Mouse (Mus musculus) ES-Bruce4 (cell line): ENCODE data around the gene Tuba3b. TPM values are rescaled to one million over a fixed set of nuclear protein-coding genes. Genes with fewer than 3 reads are reported as not detected.

Experiments used
- H3K27ac ChIP-seq: 2 replicates; pipeline ENCODE4 v1.5.1; 2012; ENCODE audit warnings: low read length, inconsistent platforms; ENCODE audit not compliant: insufficient read depth
- H3K27me3 ChIP-seq: 2 replicates; pipeline ENCODE4 v1.6.1; 2012; ENCODE audit warnings: mild to moderate bottlenecking, low read length, inconsistent platforms; ENCODE audit not compliant: control insufficient read depth, poor library complexity, insufficient read depth, severe bottlenecking
- H3K36me3 ChIP-seq: 2 replicates; pipeline ENCODE4 v1.6.1; 2012; ENCODE audit warnings: inconsistent platforms, mild to moderate bottlenecking, low read length, moderate library complexity; ENCODE audit not compliant: control insufficient read depth, poor library complexity, insufficient read depth, severe bottlenecking
- H3K4me1 ChIP-seq: one replicate; pipeline ENCODE4 v1.8.1; 2011; ENCODE audit warnings: low read length; ENCODE audit not compliant: control insufficient read depth, insufficient read depth
- H3K4me3 ChIP-seq: 2 replicates; pipeline ENCODE4 v1.5.1; 2011; ENCODE audit warnings: low read depth, mild to moderate bottlenecking, low read length
- H3K9ac ChIP-seq: 2 replicates; pipeline ENCODE4 v1.6.1; 2012; ENCODE audit warnings: low read depth, mild to moderate bottlenecking, inconsistent platforms; ENCODE audit not compliant: poor library complexity, severe bottlenecking
- H3K9me3 ChIP-seq: replicated peaks from 2 replicates; pipeline ENCODE4 v1.6.1; 2012; ENCODE audit warnings: mild to moderate bottlenecking, low read length, inconsistent platforms; ENCODE audit not compliant: control insufficient read depth, poor library complexity, insufficient read depth, severe bottlenecking
- CTCF ChIP-seq: IDR thresholded peaks from one replicate; pipeline ENCODE4 v1.8.1; 2011; ENCODE audit warnings: low read depth, low read length
- EP300 ChIP-seq: IDR thresholded peaks from 2 replicates; pipeline ENCODE4 v1.6.1; 2011; ENCODE audit warnings: low read depth, low read length; ENCODE audit not compliant: insufficient read depth
- POLR2A ChIP-seq: IDR thresholded peaks from one replicate; pipeline ENCODE4 v1.8.1; 2011; ENCODE audit warnings: low read length; ENCODE audit not compliant: insufficient read depth
- polyA plus RNA-seq: library from polyadenylated mRNA; stranded (reverse); fragments of >200 nt; gene quantifications from 2 replicates; pipeline ENCODE4 v1.2.4, GENCODE M21; 2011; ENCODE audit warnings: low read depth; ENCODE audit not compliant: missing spikeins, insufficient read depth, insufficient read length

The Tuba3b gene
- polyA plus RNA-seq, 1 experiment, result not detected

DNA sequence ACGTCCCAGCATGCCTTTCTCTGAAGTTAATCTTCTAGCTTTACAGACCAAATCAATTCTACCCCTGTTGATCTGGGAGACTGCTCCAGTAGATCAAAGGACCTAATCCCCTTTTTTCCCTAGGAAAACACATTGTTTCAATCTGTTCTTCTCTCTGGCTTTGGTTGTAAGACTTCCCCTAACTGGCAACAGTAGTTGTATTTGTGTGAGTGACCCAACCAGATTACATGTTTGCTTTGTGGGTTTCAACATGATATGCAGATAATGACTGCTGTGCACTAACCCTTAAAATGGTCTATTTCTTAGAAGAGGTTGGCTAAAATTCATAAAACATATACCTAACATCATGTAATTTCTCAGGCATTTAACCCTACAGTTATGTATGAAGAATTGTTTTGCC lies 24.0 kb upstream of the Tuba3b start:
- no peaks in the 10 kb centered on the region; the same call in 1 of the 2 replicates for H3K27me3 ChIP-seq
- H3K4me3 ChIP-seq, result no peak overlapping the region
- H3K27ac ChIP-seq, result no peak overlapping the region
- no peaks in the 10 kb centered on the region for H3K9me3 ChIP-seq
- no peaks in the 10 kb centered on the region for H3K4me1 ChIP-seq
- no peak overlapping the region for H3K9ac ChIP-seq
- H3K36me3 ChIP-seq, result no peaks in the 10 kb centered on the region
- TF ChIP-seq CTCF (no peak), POLR2A (no peak), EP300 (no peak)

DNA sequence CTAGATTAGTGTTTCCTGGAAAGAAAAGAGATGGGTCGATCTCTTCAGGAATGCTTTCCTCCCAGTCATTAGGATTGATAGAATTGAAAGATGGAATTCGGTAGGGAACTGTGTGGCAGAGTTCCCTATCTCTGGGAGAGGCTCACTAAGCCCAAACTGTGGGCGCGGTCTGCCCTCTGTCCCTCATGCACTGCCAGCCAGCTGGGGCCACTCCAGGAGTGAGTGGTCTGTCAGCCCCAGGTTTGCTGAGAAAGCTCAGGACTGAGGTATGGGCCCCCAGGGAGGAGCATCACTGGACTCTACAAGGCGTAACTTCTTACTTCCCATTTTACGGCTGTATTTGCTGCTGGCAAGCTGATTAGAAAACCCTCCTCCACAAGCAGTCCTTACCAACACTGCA lies 23.5 kb upstream of the Tuba3b start:
- TF ChIP-seq CTCF (no peak), EP300 (no peak), POLR2A (no peak)
- Histone ChIP-seq H3K27ac (no peak overlapping the region), H3K9me3 (no peaks in the 10 kb centered on the region), H3K4me1 (no peaks in the 10 kb centered on the region), H3K4me3 (no peak overlapping the region), H3K27me3 (no peaks in the 10 kb centered on the region; the same call in 1 of the 2 replicates), H3K36me3 (no peaks in the 10 kb centered on the region), H3K9ac (no peak overlapping the region)

DNA sequence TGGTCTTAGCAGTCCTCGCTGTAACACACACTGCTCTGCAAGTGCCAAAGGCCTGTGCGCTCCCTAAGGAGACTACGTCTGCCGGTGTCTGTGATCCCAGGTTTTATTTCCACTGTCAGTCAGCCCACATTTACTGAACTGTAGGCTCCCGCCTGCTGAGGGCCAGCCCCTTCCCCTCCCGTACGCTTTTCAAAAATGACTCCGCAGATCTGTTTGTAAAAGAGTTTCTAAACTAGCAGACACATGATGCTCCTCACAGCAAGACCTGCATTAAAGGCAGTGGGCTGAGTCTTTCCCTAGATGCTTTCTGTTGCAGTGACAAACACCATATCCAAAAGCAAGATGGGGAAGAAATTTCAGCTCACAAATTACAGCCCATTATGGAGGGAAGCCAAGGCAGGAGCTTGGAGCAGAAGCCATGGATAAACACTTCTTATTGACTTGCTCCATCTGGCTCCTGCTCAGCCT lies 23.0 kb upstream of the Tuba3b start:
- H3K27ac ChIP-seq, result no peak overlapping the region
- no peak overlapping the region for H3K4me3 ChIP-seq

DNA sequence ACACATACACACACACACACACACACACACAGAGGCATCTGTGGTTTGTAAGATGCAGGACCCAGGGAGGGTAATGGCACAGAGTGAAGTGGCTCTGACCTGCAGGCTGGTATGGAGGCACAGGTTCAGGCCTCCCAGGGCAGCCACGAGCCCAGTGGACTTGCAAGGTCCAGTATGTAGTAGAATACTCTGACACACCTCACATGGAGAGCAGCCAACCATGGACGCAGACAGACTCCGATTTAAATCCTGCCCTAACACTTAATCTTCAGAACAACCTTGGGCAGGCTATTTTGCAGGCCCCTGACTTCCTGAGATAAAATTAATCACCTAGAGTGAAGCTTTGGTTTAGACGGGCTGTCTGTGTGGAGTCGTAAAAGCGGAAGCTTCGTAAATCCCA lies 21.6 kb upstream of the Tuba3b start:
- no peak overlapping the region for H3K4me3 ChIP-seq
- H3K27ac ChIP-seq, result no peak overlapping the region
- no peak for TF ChIP-seq CTCF
- TF ChIP-seq POLR2A, result no peak
- TF ChIP-seq EP300, result no peak
- no peaks in the 10 kb centered on the region for H3K4me1 ChIP-seq
- no peaks in the 10 kb centered on the region for H3K36me3 ChIP-seq
- no peak overlapping the region for H3K9ac ChIP-seq
- no peaks in the 10 kb centered on the region for H3K9me3 ChIP-seq
- H3K27me3 ChIP-seq, result no peaks in the 10 kb centered on the region; the same call in 1 of the 2 replicates

More for the DNA sequence above, 23.0 kb upstream of the Tuba3b start:
- no peaks in the 10 kb centered on the region for H3K4me1 ChIP-seq
- H3K9me3 ChIP-seq, result no peaks in the 10 kb centered on the region
- no peaks in the 10 kb centered on the region; the same call in 1 of the 2 replicates for H3K27me3 ChIP-seq
- no peak overlapping the region for H3K9ac ChIP-seq
- no peaks in the 10 kb centered on the region for H3K36me3 ChIP-seq
- TF ChIP-seq CTCF (no peak), POLR2A (no peak), EP300 (no peak)

DNA sequence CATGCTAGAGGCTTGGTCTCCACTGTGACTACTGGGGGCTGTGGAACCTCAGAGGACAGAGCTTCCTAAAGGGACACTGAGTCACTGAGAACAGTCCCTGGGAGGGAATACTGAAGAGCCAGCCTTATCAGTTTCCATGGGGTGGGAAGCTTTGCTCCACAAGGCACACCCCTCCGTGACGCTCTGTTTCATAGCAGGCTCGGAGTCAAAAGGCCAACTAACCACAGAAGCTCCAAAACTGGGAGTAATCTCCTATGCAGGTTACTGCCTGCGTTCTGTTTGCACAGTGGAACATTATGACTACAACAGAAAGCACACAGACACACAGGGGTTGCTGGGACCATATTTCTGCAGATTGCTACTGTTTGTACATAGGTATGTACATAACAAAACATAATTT lies 19.7 kb upstream of the Tuba3b start:
- Histone ChIP-seq H3K9me3 (no peaks in the 10 kb centered on the region), H3K27me3 (no peaks in the 10 kb centered on the region; the same call in 1 of the 2 replicates), H3K4me1 (no peaks in the 10 kb centered on the region), H3K9ac (no peak overlapping the region), H3K36me3 (no peaks in the 10 kb centered on the region), H3K4me3 (no peak overlapping the region), H3K27ac (no peak overlapping the region)
- no peak for TF ChIP-seq CTCF
- no peak for TF ChIP-seq POLR2A
- TF ChIP-seq EP300, result no peak

DNA sequence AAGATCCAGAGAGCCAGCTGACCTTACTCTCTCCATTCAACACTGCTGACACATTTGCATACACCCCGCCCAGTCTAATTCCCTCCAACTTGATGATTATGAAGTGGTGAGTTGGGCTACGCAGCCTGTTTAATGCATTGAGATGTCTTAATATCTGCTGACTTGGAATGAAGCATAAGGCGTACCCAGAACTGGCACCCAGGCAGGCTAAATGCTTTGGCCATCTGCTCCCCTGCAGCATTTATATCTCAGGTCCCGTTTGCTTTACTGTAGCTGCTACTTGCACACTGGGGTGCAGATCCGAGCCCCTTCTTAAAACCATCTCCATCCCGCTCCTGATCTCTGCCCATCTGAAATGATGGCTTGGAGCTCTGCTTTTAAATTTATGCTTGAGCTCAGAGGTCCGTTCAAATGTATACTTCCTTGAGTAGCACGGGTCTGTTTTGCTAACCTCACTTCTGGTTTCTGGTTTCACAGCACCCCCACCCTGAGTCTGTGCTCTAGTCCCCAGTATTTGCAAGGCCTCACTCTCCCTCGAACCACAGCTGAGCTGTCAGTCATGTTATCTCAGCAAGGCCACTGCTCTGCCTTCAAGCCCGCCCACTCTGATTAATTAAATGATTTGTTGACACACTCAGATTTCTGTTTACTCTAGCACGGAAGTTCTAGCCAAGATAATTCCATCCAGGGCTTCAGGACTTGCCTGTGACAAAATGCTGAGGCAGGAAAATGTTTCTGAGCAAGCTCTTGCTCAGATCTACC lies 16.6 kb upstream of the Tuba3b start:
- no peak overlapping the region for H3K4me3 ChIP-seq
- no peaks in the 10 kb centered on the region for H3K4me1 ChIP-seq
- TF ChIP-seq EP300 (no peak), POLR2A (no peak), CTCF (no peak)
- no peaks in the 10 kb centered on the region for H3K9me3 ChIP-seq
- no peak overlapping the region for H3K9ac ChIP-seq
- no peaks in the 10 kb centered on the region for H3K27me3 ChIP-seq
- H3K36me3 ChIP-seq, result no peaks in the 10 kb centered on the region
- no peak overlapping the region for H3K27ac ChIP-seq
